ENCODE assay signal across 27 mouse cellular contexts in genomic region chr3:100713142-100714005, GRCm38 (mm10). TPM values are rescaled to one million over a fixed set of nuclear protein-coding genes. Genes with fewer than 3 reads are reported as not detected.
DNase-seq lines count a peak whose midpoint lies in the region; ATAC-seq and TF ChIP-seq lines count a peak whose summit lies in the region.
"Had no signal": no experiment of that assay in that cellular context is flagged by ENCODE, and none has a peak within 500 bp of the region (broad histone marks: within the 10 kb centered on the region; RNA-seq: fewer than 3 reads in every experiment).

No protein-coding gene starts in this region.

- TF ChIP-seq CTCF in heart, adult 2 months (IDR thresholded peaks at IDR 0.05): no peak

- H3K4me3 ChIP-seq in heart, embryonic 10.5 days: no peak overlapping the region
- no peak overlapping the region for H3K4me3 ChIP-seq in heart, adult 2 months
- no peak overlapping the region for H3K4me3 ChIP-seq in kidney, embryonic 14.5 days (ENCODE audit: low read length)
- no peak overlapping the region for H3K4me3 ChIP-seq in liver, embryonic 11.5 days (ENCODE audit: low read depth, low read length)
- H3K4me3 ChIP-seq: embryonic facial prominence, embryonic 12.5 days; forebrain, embryonic 10.5 days; forebrain, embryonic 15.5 days; limb, embryonic 13.5 days; liver, embryonic 12.5 days; megakaryocyte, embryonic 14.5 days; stomach, embryonic 15.5 days had no signal

- peaks cover 60% of the 10 kb centered on the region for H3K4me1 ChIP-seq in heart, embryonic 10.5 days
- H3K4me1 ChIP-seq in heart, adult 2 months (ENCODE audit: control insufficient read depth, insufficient read depth, low read length): no peaks in the 10 kb centered on the region
- peaks cover 10% of the 10 kb centered on the region; the same call in 1 of the 2 replicates for H3K4me1 ChIP-seq in kidney, embryonic 14.5 days (ENCODE audit: control insufficient read depth, insufficient read depth, low read length)
- no peaks in the 10 kb centered on the region for H3K4me1 ChIP-seq in liver, embryonic 11.5 days (replicated peaks; ENCODE audit: control insufficient read depth, insufficient read depth, low read length)
- H3K4me1 ChIP-seq: forebrain, embryonic 15.5 days; liver, embryonic 12.5 days had no signal

- intact Hi-C loops in heart, adult 2 months (cut with DNase I): no loop called here

- no peaks in the 10 kb centered on the region for H3K27me3 ChIP-seq in heart, embryonic 10.5 days (ENCODE audit: insufficient read depth, poor library complexity, severe bottlenecking)
- no peaks in the 10 kb centered on the region for H3K27me3 ChIP-seq in heart, adult 2 months (ENCODE audit: control insufficient read depth, insufficient read depth, low read length)
- no peaks in the 10 kb centered on the region for H3K27me3 ChIP-seq in kidney, embryonic 14.5 days (ENCODE audit: control insufficient read depth, insufficient read depth, low read length)
- no peaks in the 10 kb centered on the region for H3K27me3 ChIP-seq in liver, embryonic 11.5 days (replicated peaks; ENCODE audit: control insufficient read depth, insufficient read depth, low read length)
- H3K27me3 ChIP-seq: embryonic facial prominence, embryonic 12.5 days; forebrain, embryonic 15.5 days; limb, embryonic 13.5 days; stomach, embryonic 15.5 days had no signal

- H3K79me2 ChIP-seq in heart, adult 2 months (replicated peaks; ENCODE audit: control insufficient read depth, insufficient read depth, low read length): no peaks in the 10 kb centered on the region

- TF ChIP-seq POLR2A in heart, adult 2 months (IDR thresholded peaks at IDR 0.05; ENCODE audit: insufficient read depth, low read depth, low read length): no peak

- 63% methylated on average over 11 of the region's 11 CpGs for WGBS in heart, embryonic 10.5 days
- WGBS in heart, adult 2 months: 74% methylated on average over 11 of the region's 11 CpGs
- 43% methylated on average over 11 of the region's 11 CpGs for WGBS in kidney, embryonic 14.5 days
- WGBS in liver, embryonic 11.5 days: 71% methylated on average over 11 of the region's 11 CpGs

- H3K9ac ChIP-seq in heart, adult 2 months (ENCODE audit: low read depth, low read length): no peak overlapping the region
- no peak overlapping the region for H3K9ac ChIP-seq in kidney, embryonic 14.5 days (ENCODE audit: low read depth, low read length)
- no peak overlapping the region for H3K9ac ChIP-seq in liver, embryonic 11.5 days (ENCODE audit: low read depth, low read length)
- H3K9ac ChIP-seq: embryonic facial prominence, embryonic 12.5 days; forebrain, embryonic 15.5 days; hindbrain, embryonic 14.5 days; limb, embryonic 13.5 days; liver, embryonic 12.5 days; liver, postnatal 0 days; stomach, embryonic 15.5 days had no signal

- H3K4me2 ChIP-seq in kidney, embryonic 14.5 days (replicated peaks; ENCODE audit: low read depth, low read length): no peak overlapping the region
- H3K4me2 ChIP-seq in liver, embryonic 11.5 days: no peak overlapping the region
- H3K4me2 ChIP-seq: embryonic facial prominence, embryonic 12.5 days; forebrain, embryonic 15.5 days; hindbrain, embryonic 14.5 days; limb, embryonic 13.5 days; liver, embryonic 12.5 days; stomach, embryonic 15.5 days had no signal

- TF ChIP-seq EP300 in heart, adult 2 months (IDR thresholded peaks at IDR 0.05; ENCODE audit: insufficient read depth, low read depth, low read length): no peak

- no peaks in the 10 kb centered on the region for H3K9me3 ChIP-seq in heart, embryonic 10.5 days
- no peaks in the 10 kb centered on the region for H3K9me3 ChIP-seq in kidney, embryonic 14.5 days (ENCODE audit: control insufficient read depth, low read length)
- no peaks in the 10 kb centered on the region for H3K9me3 ChIP-seq in liver, embryonic 11.5 days (ENCODE audit: control insufficient read depth, low read length)
- H3K9me3 ChIP-seq: embryonic facial prominence, embryonic 12.5 days; forebrain, embryonic 10.5 days; forebrain, embryonic 15.5 days; limb, embryonic 13.5 days; liver, embryonic 12.5 days; megakaryocyte, embryonic 14.5 days; stomach, embryonic 15.5 days had no signal

- DNase-seq in heart, embryonic 10.5 days (ENCODE audit: low spot score): no peak
- DNase-seq in heart, adult 2 months: no peak
- DNase-seq in kidney, postnatal 4 days: no peak
- DNase-seq in A20 (ENCODE audit: low read depth, low spot score) (peak; percentile 48), R1 (ENCODE audit: low read depth, low spot score) (peak; percentile 21)
- DNase-seq in liver, embryonic 11.5 days (ENCODE audit: low spot score): no peak
- DNase-seq: adrenal gland, postnatal 14 days; cerebellum, adult 11 months; cerebellum, adult 9-10 months; cerebellum, postnatal 36 days; gastrocnemius, postnatal 36 days; kidney, postnatal 10 days; liver, postnatal 0 days; lung, postnatal 36 days; midbrain, embryonic 14.5 days; right cerebral cortex, postnatal 25 days had no signal

- H3K27ac ChIP-seq in heart, embryonic 10.5 days: peak overlapping the region; percentile 38; the same call in 1 of the 2 replicates
- H3K27ac ChIP-seq in heart, adult 2 months: no peak overlapping the region
- H3K27ac ChIP-seq in kidney, embryonic 14.5 days (ENCODE audit: low read depth, low read length): no peak overlapping the region
- H3K27ac ChIP-seq in liver, embryonic 11.5 days (ENCODE audit: low read depth, low read length): no peak overlapping the region
- H3K27ac ChIP-seq: embryonic facial prominence, embryonic 12.5 days; forebrain, embryonic 10.5 days; forebrain, embryonic 15.5 days; hindbrain, embryonic 14.5 days; limb, embryonic 13.5 days; liver, embryonic 12.5 days; stomach, embryonic 15.5 days had no signal

- no peaks in the 10 kb centered on the region for H3K36me3 ChIP-seq in heart, embryonic 10.5 days
- H3K36me3 ChIP-seq in heart, adult 2 months (ENCODE audit: control insufficient read depth, insufficient read depth, low read length): no peaks in the 10 kb centered on the region
- H3K36me3 ChIP-seq in kidney, embryonic 14.5 days (ENCODE audit: control insufficient read depth, insufficient read depth, low read length): no peaks in the 10 kb centered on the region
- H3K36me3 ChIP-seq in liver, embryonic 11.5 days (ENCODE audit: control insufficient read depth, insufficient read depth, low read length): no peaks in the 10 kb centered on the region
- H3K36me3 ChIP-seq: embryonic facial prominence, embryonic 12.5 days; forebrain, embryonic 10.5 days; forebrain, embryonic 15.5 days; limb, embryonic 13.5 days; liver, embryonic 12.5 days; stomach, embryonic 15.5 days had no signal

- ATAC-seq in kidney, embryonic 14.5 days (ENCODE audit: low FRiP score, low TSS enrichment): peak; percentile 75
- no peak for ATAC-seq in liver, embryonic 11.5 days (replicated peaks; ENCODE audit: low FRiP score)
- ATAC-seq: CD4-positive, CD25-positive, alpha-beta regulatory T cell, adult 4 months; forebrain, embryonic 15.5 days; intestine, postnatal 0 days; liver, embryonic 12.5 days; liver, postnatal 0 days had no signal

RNA-seq across cellular contexts. Expression of gene Man1a2, which starts 28.1 kb away (rescaled TPM):
- polyA plus RNA-seq in heart, embryonic 10.5 days (2016; fragmentation: Nextera tagmentation; extraction: Ambion mirVana): 59.4 and 75.5 TPM in 2 replicates
- total RNA-seq in heart, adult 2 months (2021): 10 to 100 TPM; 48.0 to 49.8 TPM
- polyA plus RNA-seq in heart, adult 2 months (2012; rRNA removed): 3.8 and 8.0 TPM in 2 replicates
- 69.9 and 102 TPM in 2 replicates for polyA plus RNA-seq in kidney, embryonic 14.5 days (2014; fragmentation: Nextera tagmentation; extraction: Ambion mirVana)
- polyA plus RNA-seq in liver, embryonic 11.5 days (2014; fragmentation: Nextera tagmentation; extraction: Ambion mirVana): 62.8 and 64.3 TPM in 2 replicates

Comparison
In these comparisons a context has a peak if more than half of its experiments do, and no peak if none do; other contexts are left out.
1. DNase-seq: peak in A20 (single experiment) and R1 (single experiment); none in heart, embryonic 10.5 days (single experiment), heart, adult 2 months (0 of 2), kidney, postnatal 4 days (0 of 2) and liver, embryonic 11.5 days (single experiment).